Mouse (Mus musculus) heart, adult 2 months (tissue): ENCODE measurements around the gene Tesk2. TPM values are rescaled to one million over a fixed set of nuclear protein-coding genes. Genes with fewer than 3 reads are reported as not detected.
"Not testable (repeated sequence)": the region's sequence is repeated elsewhere in the genome, so short reads cannot be mapped to it uniquely, and the experiment has no call there.

Experiments
- DNase-seq, 2 experiments: peaks; one replicate each; pipeline ENCODE4 v3.0.0; 2021
- H3K27ac ChIP-seq: fragments of 200-600 bp; 2 replicates; pipeline ENCODE4 v1.8.1; 2022
- H3K27me3 ChIP-seq: fragments of 200-500 bp; 2 replicates; pipeline ENCODE4 v1.6.1; 2012; ENCODE audit warnings: mild to moderate bottlenecking, low read length, inconsistent platforms, mixed read lengths; ENCODE audit not compliant: control insufficient read depth, insufficient read depth
- H3K36me3 ChIP-seq: fragments of 200-500 bp; 2 replicates; pipeline ENCODE4 v1.6.1; 2012; ENCODE audit warnings: low read length, inconsistent platforms; ENCODE audit not compliant: control insufficient read depth, insufficient read depth
- H3K4me1 ChIP-seq: fragments of 200-500 bp; 2 replicates; pipeline ENCODE4 v1.6.1; 2011; ENCODE audit warnings: low read length; ENCODE audit not compliant: control insufficient read depth, insufficient read depth
- H3K4me3 ChIP-seq: fragments of 200-600 bp; 2 replicates; pipeline ENCODE4 v1.8.1; 2022
- H3K79me2 ChIP-seq: fragments of 200-500 bp; replicated peaks from 2 replicates; pipeline ENCODE4 v1.6.1; 2012; ENCODE audit warnings: mild to moderate bottlenecking, inconsistent platforms, low read length, moderate library complexity, mixed read lengths; ENCODE audit not compliant: control insufficient read depth, insufficient read depth
- H3K9ac ChIP-seq: fragments of 200-500 bp; 2 replicates; pipeline ENCODE4 v1.6.1; 2012; ENCODE audit warnings: low read depth, mild to moderate bottlenecking, control low read depth, inconsistent platforms, low read length, mixed read lengths
- CTCF ChIP-seq: fragments of 200-600 bp; IDR thresholded peaks from 2 replicates; pipeline ENCODE4 v1.8.1; 2022; ENCODE audit warnings: antibody characterized with exemption, mild to moderate bottlenecking, moderate library complexity
- EP300 ChIP-seq: fragments of 200-500 bp; IDR thresholded peaks from 2 replicates; pipeline ENCODE4 v1.6.1; 2011; ENCODE audit warnings: low read depth, low read length, control low read depth; ENCODE audit not compliant: insufficient read depth
- POLR2A ChIP-seq: fragments of 200-500 bp; IDR thresholded peaks from 2 replicates; pipeline ENCODE4 v1.6.1; 2011; ENCODE audit warnings: mild to moderate bottlenecking, low read depth, low read length, control low read depth; ENCODE audit not compliant: insufficient read depth
- WGBS: fragments of 180-500 bp; shearing (Covaris S2); methylation state at CpG from one replicate; pipeline ENCODE4 v1.1.7; 2018; 5-methylcytosine and 5-hydroxymethylcytosine counted together
- intact Hi-C: fragments of 180-260 bp; cut with DNase I; formaldehyde crosslinking; loops from one replicate; pipeline ENCODE4 v1.15.1; 2025
- polyA plus RNA-seq: library from polyadenylated mRNA; depleted of rRNA; stranded (reverse); fragments of >200 nt; gene quantifications from 2 replicates; pipeline ENCODE4 v1.2.3, GENCODE M21; 2012; rRNA removed
- total RNA-seq, 2 experiments: library from RNA; stranded (reverse); gene quantifications; 2 replicates each; pipeline ENCODE4 v1.2.3; 2021

Gene Tesk2
- total and polyA plus RNA-seq, 3 experiments = 1.5 to 2.3 (median 1.6) TPM

- TF ChIP-seq CTCF (no peak), POLR2A (no peak), EP300 (no peak)
- Histone ChIP-seq H3K9ac (no peak overlapping the region), H3K36me3 (no peaks in the 10 kb centered on the region), H3K79me2 (no peaks in the 10 kb centered on the region), H3K4me1 (peaks cover under 1% of the 10 kb centered on the region; the same call in 1 of the 2 replicates), H3K4me3 (no peak overlapping the region), H3K27me3 (no peaks in the 10 kb centered on the region), H3K27ac (no peak overlapping the region)
- no peak for DNase-seq
- intact Hi-C loops = no loop called here
- 52% methylated on average over 6 of the region's 6 CpGs for WGBS
Measured at GRCm38 (mm10) chr4:116830070-116830368, 109.3 kb downstream of the Tesk2 start.

GRCm38 (mm10) chr4:116838999-116839398 is 118.3 kb downstream of the Tesk2 start:
- H3K27me3 ChIP-seq = no peaks in the 10 kb centered on the region; the same call in none of the 2 replicates
- DNase-seq = no peak
- H3K4me3 ChIP-seq = no peak overlapping the region
- 55% methylated on average over 2 of the region's 2 CpGs for WGBS
- intact Hi-C loops = no loop called here
- TF ChIP-seq POLR2A = no peak
- no peak for TF ChIP-seq CTCF
- TF ChIP-seq EP300 = no peak
- no peaks in the 10 kb centered on the region for H3K36me3 ChIP-seq
- no peaks in the 10 kb centered on the region for H3K79me2 ChIP-seq
- H3K4me1 ChIP-seq = no peaks in the 10 kb centered on the region
- H3K27ac ChIP-seq = no peak overlapping the region
- no peak overlapping the region for H3K9ac ChIP-seq

- H3K36me3 ChIP-seq, H3K9ac ChIP-seq, intact Hi-C loops, H3K79me2 ChIP-seq, DNase-seq, H3K27ac ChIP-seq, H3K4me3 ChIP-seq, H3K27me3 ChIP-seq, H3K4me1 ChIP-seq: not testable (repeated sequence)
- WGBS = 18% methylated on average over 26 of the region's 29 CpGs
Measured at GRCm38 (mm10) chr4:116840096-116840495, 119.3 kb downstream of the Tesk2 start.

- Histone ChIP-seq H3K27ac (no peak overlapping the region), H3K27me3 (no peaks in the 10 kb centered on the region; the same call in none of the 2 replicates), H3K9ac (no peak overlapping the region), H3K79me2 (no peaks in the 10 kb centered on the region), H3K4me1 (no peaks in the 10 kb centered on the region), H3K4me3 (no peak overlapping the region), H3K36me3 (no peaks in the 10 kb centered on the region)
- DNase-seq = no peak
- 82% methylated on average over 6 of the region's 6 CpGs for WGBS
- intact Hi-C loops = no loop called here
- TF ChIP-seq EP300 (no peak), POLR2A (no peak), CTCF (no peak)
Measured at GRCm38 (mm10) chr4:116840841-116841240, 120.1 kb downstream of the Tesk2 start.

- TF ChIP-seq POLR2A (no peak), CTCF (no peak), EP300 (no peak)
- Histone ChIP-seq H3K4me3 (no peak overlapping the region), H3K4me1 (no peaks in the 10 kb centered on the region), H3K27me3 (no peaks in the 10 kb centered on the region; the same call in 1 of the 2 replicates), H3K36me3 (no peaks in the 10 kb centered on the region), H3K27ac (no peak overlapping the region), H3K9ac (no peak overlapping the region), H3K79me2 (no peaks in the 10 kb centered on the region)
- intact Hi-C loops = no loop called here
- DNase-seq = no peak
- WGBS = 92% methylated on average over 3 of the region's 3 CpGs
Measured at GRCm38 (mm10) chr4:116844324-116844723, 123.6 kb downstream of the Tesk2 start.

- intact Hi-C loops = no loop called here
- Histone ChIP-seq H3K36me3 (no peaks in the 10 kb centered on the region), H3K79me2 (no peaks in the 10 kb centered on the region), H3K9ac (no peak overlapping the region), H3K4me1 (no peaks in the 10 kb centered on the region), H3K4me3 (no peak overlapping the region), H3K27ac (no peak overlapping the region), H3K27me3 (no peaks in the 10 kb centered on the region)
- WGBS = 68% methylated on average over 3 of the region's 3 CpGs
- no peak for TF ChIP-seq EP300
- DNase-seq = no peak
Measured at GRCm38 (mm10) chr4:116849901-116850300, 129.2 kb downstream of the Tesk2 start.

- WGBS = 24% methylated on average over 2 of the region's 2 CpGs
- no peak for TF ChIP-seq CTCF
- Histone ChIP-seq H3K79me2 (no peaks in the 10 kb centered on the region), H3K27ac (no peak overlapping the region), H3K9ac (no peak overlapping the region), H3K36me3 (no peaks in the 10 kb centered on the region), H3K27me3 (no peaks in the 10 kb centered on the region), H3K4me3 (no peak overlapping the region), H3K4me1 (no peaks in the 10 kb centered on the region)
- intact Hi-C loops = no loop called here
- no peak for DNase-seq
Measured at GRCm38 (mm10) chr4:116854286-116854685, 133.5 kb downstream of the Tesk2 start.

Other genes with a start within 250 kb of the Tesk2 start
- gene Ipp, start 213.4 kb upstream of the Tesk2 start, total RNA-seq = 10 to 100 TPM; 14.8 to 15.1 TPM
- 3.5 and 6.9 TPM in 2 replicates for gene Ipp, start 213.4 kb upstream of the Tesk2 start, polyA plus RNA-seq
- gene Tmem69, start 165.0 kb upstream of the Tesk2 start, total RNA-seq = 10 to 100 TPM; 24.8 to 30.5 TPM
- 12.0 and 19.1 TPM in 2 replicates for gene Tmem69, start 165.0 kb upstream of the Tesk2 start, polyA plus RNA-seq
- 10 to 100 TPM; 57.9 to 65.9 TPM for gene Gpbp1l1, start 163.3 kb upstream of the Tesk2 start, total RNA-seq
- gene Gpbp1l1, start 163.3 kb upstream of the Tesk2 start, polyA plus RNA-seq = 37.7 and 55.3 TPM in 2 replicates
- gene Ccdc17, start 124.3 kb upstream of the Tesk2 start, total RNA-seq = 1 to 10 TPM; 2.9 to 3.4 TPM
- gene Ccdc17, start 124.3 kb upstream of the Tesk2 start, polyA plus RNA-seq = 4.5 and 8.1 TPM in 2 replicates
- gene Nasp, start 93.0 kb upstream of the Tesk2 start, total RNA-seq = 10 to 100 TPM; 16.9 to 18.3 TPM
- gene Nasp, start 93.0 kb upstream of the Tesk2 start, polyA plus RNA-seq = 3.0 and 7.1 TPM in 2 replicates
- gene Akr1a1, start 69.3 kb upstream of the Tesk2 start, total RNA-seq = 100 to 1,000 TPM; 281 to 289 TPM
- gene Akr1a1, start 69.3 kb upstream of the Tesk2 start, polyA plus RNA-seq = 247 and 371 TPM in 2 replicates
- gene Prdx1, start 35.4 kb upstream of the Tesk2 start, total RNA-seq = 100 to 1,000 TPM; 447 to 516 TPM
- gene Prdx1, start 35.4 kb upstream of the Tesk2 start, polyA plus RNA-seq = 168 and 392 TPM in 2 replicates
- gene Mmachc, start 12.5 kb upstream of the Tesk2 start, total RNA-seq = 10 to 100 TPM; 55.6 to 66.3 TPM
- gene Mmachc, start 12.5 kb upstream of the Tesk2 start, polyA plus RNA-seq = 66.8 and 95.1 TPM in 2 replicates
- 1 to 10 TPM; 4.3 to 5.5 TPM for gene Ccdc163, start 12.4 kb upstream of the Tesk2 start, total RNA-seq
- 17.2 and 30.9 TPM in 2 replicates for gene Ccdc163, start 12.4 kb upstream of the Tesk2 start, polyA plus RNA-seq
- gene Toe1, start 86.7 kb downstream of the Tesk2 start, total RNA-seq = 1 to 10 TPM; 5.7 to 8.6 TPM
- 12.3 and 15.3 TPM in 2 replicates for gene Toe1, start 86.7 kb downstream of the Tesk2 start, polyA plus RNA-seq
- 1 to 10 TPM; 1.2 to 1.5 TPM for gene Mutyh, start 86.8 kb downstream of the Tesk2 start, total RNA-seq
- 3.5 and 3.7 TPM in 2 replicates for gene Mutyh, start 86.8 kb downstream of the Tesk2 start, polyA plus RNA-seq
- 1 to 10 TPM; 3.9 to 4.8 TPM for gene Hpdl, start 100.8 kb downstream of the Tesk2 start, total RNA-seq
- gene Hpdl, start 100.8 kb downstream of the Tesk2 start, polyA plus RNA-seq = 4.0 and 4.3 TPM in 2 replicates
- 1 to 10 TPM; 1.0 TPM for gene Zswim5, start 156.4 kb downstream of the Tesk2 start, total RNA-seq
- gene Zswim5, start 156.4 kb downstream of the Tesk2 start, polyA plus RNA-seq = 0.86 and 1.4 TPM in 2 replicates